8 mouse cellular contexts compared by ENCODE assay signal in genomic region chr4:88760431-88760830, GRCm38 (mm10). TPM values are rescaled to one million over a fixed set of nuclear protein-coding genes. Genes with fewer than 3 reads are reported as not detected.
A peak's percentile ranks its signal among the peaks of the same experiment; 100 is the strongest.
DNase-seq lines count a peak whose midpoint lies in the region; ATAC-seq and TF ChIP-seq lines count a peak whose summit lies in the region.
"Not testable (repeated sequence)": the region's sequence is repeated elsewhere in the genome, so short reads cannot be mapped to it uniquely, and the experiment has no call there.

No protein-coding gene starts in this region.

- intact Hi-C loops in gastrocnemius, adult 2 months (cut with DNase I), result not testable (repeated sequence)

- TF ChIP-seq POLR2A in CH12.LX (IDR thresholded peaks at IDR 0.05; ENCODE audit: low read depth, low read length), result not testable (repeated sequence)

- not testable (repeated sequence) for H3K9me3 ChIP-seq in CH12.LX (replicated peaks; ENCODE audit: low read length); hindbrain, embryonic 13.5 days; liver, postnatal 0 days (ENCODE audit: low read length); neural tube, embryonic 15.5 days (replicated peaks)

- peak overlapping the region in 1 of 3 experiments; percentile 63 for H3K4me3 ChIP-seq in CH12.LX (replicated peaks in 1 of 3; ENCODE audit: low read depth in 2 of 3, low read length in 2 of 3, poor library complexity in 1 of 3)
- H3K4me3 ChIP-seq in gastrocnemius, adult 2 months, result peak overlapping the region; percentile 61
- peak overlapping the region; percentile 35 for H3K4me3 ChIP-seq in hindbrain, embryonic 13.5 days
- peak overlapping the region; percentile 39 for H3K4me3 ChIP-seq in liver, postnatal 0 days (ENCODE audit: low read depth, low read length)
- peak overlapping the region; percentile 36 for H3K4me3 ChIP-seq in neural tube, embryonic 15.5 days (replicated peaks)

- not testable (repeated sequence) for H3K4me1 ChIP-seq in CH12.LX (ENCODE audit: control insufficient read depth in 1 of 2, insufficient read depth in 2 of 2); hindbrain, embryonic 13.5 days (replicated peaks); liver, postnatal 0 days (ENCODE audit: insufficient read depth); neural tube, embryonic 15.5 days

- not testable (repeated sequence) for H3K79me2 ChIP-seq in CH12.LX (replicated peaks; ENCODE audit: control insufficient read depth, extremely low read depth, insufficient read depth, poor library complexity, severe bottlenecking)

- peak; percentile 56 for DNase-seq in CH12.LX (ENCODE audit: extremely low read depth)
- peak; percentile 62 to 78 for DNase-seq in cerebellum, postnatal 10 days
- peak; percentile 87 for DNase-seq in gastrocnemius, adult 2 months
- peak; percentile 41 to 50 for DNase-seq in layer of hippocampus, adult 8-10 months (ENCODE audit: low spot score in 2 of 2)
- peak; percentile 73 for DNase-seq in liver, postnatal 0 days
- DNase-seq in testis, postnatal 10 days (ENCODE audit: low spot score), result peak; percentile 74

- H3K36me3 ChIP-seq in CH12.LX (replicated peaks in 1 of 2; ENCODE audit: control insufficient read depth in 1 of 2, insufficient read depth in 1 of 2, low read length in 1 of 2); hindbrain, embryonic 13.5 days; liver, postnatal 0 days (replicated peaks; ENCODE audit: insufficient read depth, low read length); neural tube, embryonic 15.5 days: not testable (repeated sequence)

- TF ChIP-seq CTCF in CH12.LX (conservative IDR thresholded peaks at IDR 0.05 in 1 of 2, IDR thresholded peaks at IDR 0.05 in 1 of 2; ENCODE audit: low read depth in 2 of 2, low read length in 2 of 2), result peak in 1 of 2 experiments; percentile 42; a peak in 2 of 4 replicates
- TF ChIP-seq CTCF in gastrocnemius, adult 2 months (IDR thresholded peaks at IDR 0.05), result peak; percentile 64
- TF ChIP-seq CTCF in liver, postnatal 0 days (IDR thresholded peaks at IDR 0.05; ENCODE audit: low read depth), result peak; percentile 69

- dilution Hi-C loops in CH12.LX (cut with MboI; ENCODE audit: extremely low pct_ligation_motif_present, extremely low pct_unique_long_range_greater_than_20kb, low sequenced_read_pairs), result not testable (repeated sequence)

- not testable (repeated sequence) for TF ChIP-seq EP300 in CH12.LX (IDR thresholded peaks at IDR 0.05; ENCODE audit: low read length); liver, postnatal 0 days (IDR thresholded peaks at IDR 0.05; ENCODE audit: low read depth)

- WGBS in hindbrain, embryonic 13.5 days, result under 1% methylated on average over 28 of the region's 28 CpGs
- 0% methylated on average over 16 of the region's 28 CpGs for WGBS in liver, postnatal 0 days (ENCODE audit: insufficient replicate concordance)
- 0% methylated on average over 25 of the region's 28 CpGs for WGBS in neural tube, embryonic 15.5 days

- peak overlapping the region; percentile 56; the same call in 1 of the 2 replicates for H3K4me2 ChIP-seq in CH12.LX (ENCODE audit: insufficient read depth, low read depth, poor library complexity, severe bottlenecking)
- H3K4me2 ChIP-seq in hindbrain, embryonic 13.5 days, result peak overlapping the region; percentile 61
- H3K4me2 ChIP-seq in liver, postnatal 0 days (ENCODE audit: low read depth, low read length), result peak overlapping the region; percentile 57
- peak overlapping the region; percentile 68 for H3K4me2 ChIP-seq in neural tube, embryonic 15.5 days

- TF ChIP-seq RAD21 in CH12.LX (IDR thresholded peaks at IDR 0.05; ENCODE audit: low read depth, low read length), result not testable (repeated sequence)

- in situ Hi-C loops in CH12.LX (cut with MboI; ENCODE audit: low pct_ligation_motif_present, low pct_unique_long_range_greater_than_20kb, low sequenced_read_pairs), result not testable (repeated sequence)

- not testable (repeated sequence) for H3K27me3 ChIP-seq in CH12.LX (replicated peaks); hindbrain, embryonic 13.5 days; liver, postnatal 0 days (ENCODE audit: insufficient read depth, low read length); neural tube, embryonic 15.5 days (replicated peaks)

- H3K27ac ChIP-seq in CH12.LX (ENCODE audit: insufficient read depth, low read depth); hindbrain, embryonic 13.5 days; neural tube, embryonic 15.5 days (replicated peaks): not testable (repeated sequence)
- peak overlapping the region; percentile 71 for H3K27ac ChIP-seq in gastrocnemius, adult 2 months
- H3K27ac ChIP-seq in liver, postnatal 0 days (ENCODE audit: low read depth), result peak overlapping the region; percentile 66

- not testable (repeated sequence) for ATAC-seq in hindbrain, embryonic 13.5 days (ENCODE audit: low FRiP score); liver, postnatal 0 days; neural tube, embryonic 15.5 days (ENCODE audit: low FRiP score)

- H3K9ac ChIP-seq in CH12.LX (ENCODE audit: insufficient read depth, low read depth), result peak overlapping the region; percentile 60; the same call in 1 of the 2 replicates
- not testable (repeated sequence) for H3K9ac ChIP-seq in hindbrain, embryonic 13.5 days; liver, postnatal 0 days (replicated peaks); neural tube, embryonic 15.5 days (replicated peaks)

TF ChIP-seq in CH12.LX, 34 proteins besides CTCF, POLR2A, EP300 and RAD21:
- 0 out of 2 replicates have a peak, but pooled peaks have one; percentile 42 for TF ChIP-seq UBTF (IDR thresholded peaks at IDR 0.05; ENCODE audit: low read depth, low read length)
TF ChIP-seq in CH12.LX: peak in this region for 1; not testable (repeated sequence) for 33.

RNA-seq across cellular contexts. Expression of gene Gm13283, which starts 0.5 kb away (rescaled TPM):
- total RNA-seq in CH12.LX (2012; rRNA removed) (not detected in 2 replicates), CH12.LX (2014; rRNA removed) (not detected in 2 replicates)
- not detected in 2 replicates for polyA plus RNA-seq in CH12.LX (2012; ENCODE audit: insufficient read length, low read depth)
- total RNA-seq in gastrocnemius, adult 2 months (2021), result not detected
- 0.22 TPM in 1 of 2 replicates, not detected in the other for polyA plus RNA-seq in hindbrain, embryonic 13.5 days (2015; fragmentation: Nextera tagmentation; extraction: Ambion mirVana)
- total RNA-seq in layer of hippocampus, adult 8-10 months (2022), result not detected
- polyA plus RNA-seq in liver, postnatal 0 days (2015; fragmentation: Nextera tagmentation; extraction: Ambion mirVana), result 0.13 TPM in 1 of 2 replicates, not detected in the other
- 0.18 TPM in 1 of 2 replicates, not detected in the other for polyA plus RNA-seq in neural tube, embryonic 15.5 days (2015; fragmentation: Nextera tagmentation; extraction: Ambion mirVana)

RNA-seq across cellular contexts. Expression of gene Gm13271, which starts 5.8 kb away (rescaled TPM):
- total RNA-seq in CH12.LX (2012; rRNA removed) (not detected in 2 replicates), CH12.LX (2014; rRNA removed) (not detected in 2 replicates)
- not detected in 2 replicates for polyA plus RNA-seq in CH12.LX (2012; ENCODE audit: insufficient read length, low read depth)
- total RNA-seq in gastrocnemius, adult 2 months (2021), result not detected
- not detected in 2 replicates for polyA plus RNA-seq in hindbrain, embryonic 13.5 days (2015; fragmentation: Nextera tagmentation; extraction: Ambion mirVana)
- total RNA-seq in layer of hippocampus, adult 8-10 months (2022), result not detected
- not detected in 2 replicates for polyA plus RNA-seq in liver, postnatal 0 days (2015; fragmentation: Nextera tagmentation; extraction: Ambion mirVana)
- polyA plus RNA-seq in neural tube, embryonic 15.5 days (2015; fragmentation: Nextera tagmentation; extraction: Ambion mirVana), result not detected in 2 replicates

RNA-seq across cellular contexts. Expression of gene Gm13290, which starts 13.2 kb away (rescaled TPM):
- not detected in 2 replicates for total RNA-seq in CH12.LX (2012; rRNA removed)
- not detected in 2 replicates for total RNA-seq in CH12.LX (2014; rRNA removed)
- not detected in 2 replicates for polyA plus RNA-seq in CH12.LX (2012; ENCODE audit: insufficient read length, low read depth)
- total RNA-seq in gastrocnemius, adult 2 months (2021), result not detected
- polyA plus RNA-seq in hindbrain, embryonic 13.5 days (2015; fragmentation: Nextera tagmentation; extraction: Ambion mirVana), result 0.22 TPM in 1 of 2 replicates, not detected in the other
- total RNA-seq in layer of hippocampus, adult 8-10 months (2022), result not detected
- not detected in 2 replicates for polyA plus RNA-seq in liver, postnatal 0 days (2015; fragmentation: Nextera tagmentation; extraction: Ambion mirVana)
- polyA plus RNA-seq in neural tube, embryonic 15.5 days (2015; fragmentation: Nextera tagmentation; extraction: Ambion mirVana), result not detected in 2 replicates

RNA-seq across cellular contexts. Expression of gene Gm13289, which starts 16.3 kb away (rescaled TPM):
- not detected in 2 replicates for total RNA-seq in CH12.LX (2012; rRNA removed)
- not detected in 2 replicates for total RNA-seq in CH12.LX (2014; rRNA removed)
- not detected in 2 replicates for polyA plus RNA-seq in CH12.LX (2012; ENCODE audit: insufficient read length, low read depth)
- total RNA-seq in gastrocnemius, adult 2 months (2021), result not detected
- not detected in 2 replicates for polyA plus RNA-seq in hindbrain, embryonic 13.5 days (2015; fragmentation: Nextera tagmentation; extraction: Ambion mirVana)
- total RNA-seq in layer of hippocampus, adult 8-10 months (2022), result not detected
- not detected in 2 replicates for polyA plus RNA-seq in liver, postnatal 0 days (2015; fragmentation: Nextera tagmentation; extraction: Ambion mirVana)
- polyA plus RNA-seq in neural tube, embryonic 15.5 days (2015; fragmentation: Nextera tagmentation; extraction: Ambion mirVana), result not detected in 2 replicates

RNA-seq across cellular contexts. Expression of gene Gm13272, which starts 19.2 kb away (rescaled TPM):
- total RNA-seq in CH12.LX (2012; rRNA removed), result not detected in 2 replicates
- total RNA-seq in CH12.LX (2014; rRNA removed), result not detected in 2 replicates
- not detected in 2 replicates for polyA plus RNA-seq in CH12.LX (2012; ENCODE audit: insufficient read length, low read depth)
- total RNA-seq in gastrocnemius, adult 2 months (2021), result not detected
- polyA plus RNA-seq in hindbrain, embryonic 13.5 days (2015; fragmentation: Nextera tagmentation; extraction: Ambion mirVana), result not detected in 2 replicates
- total RNA-seq in layer of hippocampus, adult 8-10 months (2022), result not detected
- polyA plus RNA-seq in liver, postnatal 0 days (2015; fragmentation: Nextera tagmentation; extraction: Ambion mirVana), result not detected in 2 replicates
- polyA plus RNA-seq in neural tube, embryonic 15.5 days (2015; fragmentation: Nextera tagmentation; extraction: Ambion mirVana), result not detected in 2 replicates
